Mouse (Mus musculus) testis, adult 2 months (tissue): Measurements from ENCODE around the gene St6galnac5.

Experiments
- CTCF ChIP-seq: fragments of 200-500 bp; IDR thresholded peaks from 2 replicates; pipeline ENCODE4 v1.5.1; 2012; ENCODE audit warnings: low read depth, mild to moderate bottlenecking, inconsistent platforms, low read length, moderate library complexity; ENCODE audit not compliant: control insufficient read depth, insufficient read depth, insufficient replicate concordance
- POLR2A ChIP-seq: fragments of 200-500 bp; IDR thresholded peaks from 2 replicates; pipeline ENCODE4 v1.6.1; 2012; ENCODE audit warnings: low read depth, mild to moderate bottlenecking, inconsistent platforms, low read length, moderate library complexity; ENCODE audit not compliant: control insufficient read depth

DNA sequence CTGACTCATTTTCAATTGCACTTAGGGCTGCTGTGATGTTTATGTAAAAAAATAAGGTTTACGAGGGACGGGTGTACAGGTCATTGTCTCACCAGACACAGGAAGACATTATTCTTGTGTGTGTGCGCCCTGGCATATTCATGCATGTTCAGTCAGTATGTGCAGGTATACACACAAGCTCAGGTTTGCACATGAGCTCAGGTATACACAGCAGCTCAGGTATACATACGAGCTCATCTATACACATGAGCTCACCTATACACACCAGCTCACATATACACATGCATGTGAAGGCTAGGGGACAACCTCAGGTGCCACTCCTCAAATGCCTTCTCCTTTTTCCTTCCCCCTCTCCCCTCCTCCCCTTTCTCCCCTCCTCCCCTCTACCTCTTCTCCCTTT, 120.6 kb downstream of the St6galnac5 start:
- TF ChIP-seq CTCF (no peak), POLR2A (no peak)
